Mouse (Mus musculus) heart, postnatal 0 days (tissue): ENCODE results near the gene Map1lc3b.

Experiments
- CTCF ChIP-seq: IDR thresholded peaks from 2 replicates; pipeline ENCODE4 v1.5.1; 2016; ENCODE audit warnings: antibody characterized with exemption, control low read depth, low read depth
- EP300 ChIP-seq: IDR thresholded peaks from 2 replicates; pipeline ENCODE4 v1.6.1; 2016; ENCODE audit warnings: antibody characterized with exemption, low read depth

DNA sequence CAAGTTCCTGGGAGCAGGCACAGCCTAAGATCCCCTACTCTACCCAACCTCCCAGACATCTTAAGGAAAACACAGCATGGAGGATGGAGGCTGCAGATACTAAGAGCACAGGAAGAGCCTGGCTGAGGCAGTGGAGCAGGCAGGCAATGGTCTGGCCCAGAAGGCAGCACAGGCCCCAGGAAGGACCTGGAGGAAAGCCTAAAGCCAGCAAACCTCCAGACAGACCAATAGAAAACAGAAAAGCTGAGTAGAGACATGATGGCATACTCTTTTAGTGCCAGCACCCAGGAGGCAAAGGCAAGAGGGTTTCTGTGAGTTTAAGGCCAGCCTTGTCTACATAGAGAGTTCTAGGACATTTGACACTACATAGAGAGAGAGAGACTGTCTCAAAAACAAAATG lies 23.3 kb downstream of the Map1lc3b start:
- TF ChIP-seq EP300 (no peak), CTCF (no peak)
